In the genomic region with DNA sequence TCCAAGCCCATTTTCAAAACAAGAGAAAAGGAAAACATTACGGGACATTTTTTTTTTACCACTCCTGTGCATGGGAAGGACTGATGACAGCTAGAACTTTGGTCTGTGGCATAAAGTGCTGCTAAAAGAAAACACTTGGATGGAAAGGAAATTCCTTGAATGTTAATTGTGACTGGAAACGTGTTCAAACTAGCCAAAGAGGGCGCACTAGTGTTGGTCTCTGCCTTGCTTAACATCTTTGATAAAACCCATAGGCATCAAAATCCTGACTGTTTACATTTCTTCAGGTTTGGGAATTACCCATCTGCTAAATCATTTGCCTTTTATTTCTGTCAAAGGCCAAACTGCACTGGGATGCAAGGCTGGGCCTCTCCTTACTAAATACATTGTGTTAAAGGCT, we compare ENCODE assay signal across 10 mouse cellular contexts. TPM values are rescaled to one million over a fixed set of nuclear protein-coding genes. Genes with fewer than 3 reads are reported as not detected.
DNase-seq lines count a peak whose midpoint lies in the region; ATAC-seq and TF ChIP-seq lines count a peak whose summit lies in the region.
"Had no signal": no experiment of that assay in that cellular context is flagged by ENCODE, and none has a peak within 500 bp of the region (broad histone marks: within the 10 kb centered on the region; RNA-seq: fewer than 3 reads in every experiment).

No protein-coding gene starts in this region.

- peak; percentile 43 for TF ChIP-seq CTCF in heart, adult 2 months (IDR thresholded peaks at IDR 0.05)

- intact Hi-C loops in heart, adult 2 months (cut with DNase I): loop anchor here (5.0 kb wide), 1 partner anchor 101 kb away; no protein-coding TSS in a partner anchor
- intact Hi-C loops in heart, postnatal 10 days (cut with DNase I): loop anchor here (5.0 kb wide), 1 partner anchor 101 kb away; no protein-coding TSS in a partner anchor

- no peak for ATAC-seq in lung, embryonic 15.5 days (ENCODE audit: borderline replicate concordance, extremely low read depth, low FRiP score, low TSS enrichment)
- ATAC-seq in hindbrain, embryonic 15.5 days (ENCODE audit: low FRiP score, low read depth): no peak
- no peak for ATAC-seq in neural tube, embryonic 15.5 days (ENCODE audit: low FRiP score)

- peaks cover 5% of the 10 kb centered on the region; the same call in 1 of the 2 replicates for H3K27me3 ChIP-seq in heart, adult 2 months (ENCODE audit: control insufficient read depth, insufficient read depth, low read length)
- H3K27me3 ChIP-seq in lung, embryonic 15.5 days: peaks cover 41% of the 10 kb centered on the region
- H3K27me3 ChIP-seq in hindbrain, embryonic 15.5 days: peaks cover 42% of the 10 kb centered on the region
- H3K27me3 ChIP-seq in neural tube, embryonic 15.5 days (replicated peaks): peaks cover 53% of the 10 kb centered on the region

- peak overlapping the region; percentile 63; the same call in 1 of the 2 replicates for H3K4me3 ChIP-seq in heart, adult 2 months
- peak overlapping the region; percentile 53 for H3K4me3 ChIP-seq in lung, embryonic 15.5 days
- peak overlapping the region; percentile 43 for H3K4me3 ChIP-seq in hindbrain, embryonic 15.5 days
- peak overlapping the region; percentile 47 for H3K4me3 ChIP-seq in neural tube, embryonic 15.5 days (replicated peaks)

- no peak overlapping the region for H3K9ac ChIP-seq in heart, adult 2 months (ENCODE audit: low read depth, low read length)
- H3K9ac ChIP-seq in lung, embryonic 15.5 days: peak overlapping the region; percentile 55
- no peak overlapping the region for H3K9ac ChIP-seq in hindbrain, embryonic 15.5 days
- H3K9ac ChIP-seq in neural tube, embryonic 15.5 days (replicated peaks): 0 out of 2 replicates have a peak overlapping the region, but pooled peaks have one; percentile 12

- WGBS in heart, adult 2 months: 35% methylated on average over 3 of the region's 3 CpGs
- WGBS in lung, embryonic 15.5 days: 15% methylated on average over 3 of the region's 3 CpGs
- 42% methylated on average over 3 of the region's 3 CpGs for WGBS in hindbrain, embryonic 15.5 days
- 45% methylated on average over 3 of the region's 3 CpGs for WGBS in neural tube, embryonic 15.5 days

- TF ChIP-seq EP300 in heart, adult 2 months (IDR thresholded peaks at IDR 0.05; ENCODE audit: insufficient read depth, low read depth, low read length): no peak

- peak overlapping the region; percentile 65 for H3K4me2 ChIP-seq in lung, embryonic 15.5 days
- H3K4me2 ChIP-seq in hindbrain, embryonic 15.5 days: peak overlapping the region; percentile 77
- H3K4me2 ChIP-seq in neural tube, embryonic 15.5 days: peak overlapping the region; percentile 74

- DNase-seq in heart, adult 2 months: no peak
- no peak for DNase-seq in heart, postnatal 10 days
- DNase-seq in lung, postnatal 10 days: no peak
- DNase-seq in T-cell, adult 2 months (ENCODE audit: low spot score): no peak
- DNase-seq in thymus, postnatal 14 days: no peak

- no peaks in the 10 kb centered on the region for H3K9me3 ChIP-seq in lung, embryonic 15.5 days
- H3K9me3 ChIP-seq in hindbrain, embryonic 15.5 days: no peaks in the 10 kb centered on the region
- no peaks in the 10 kb centered on the region for H3K9me3 ChIP-seq in neural tube, embryonic 15.5 days (replicated peaks)

- H3K4me1 ChIP-seq in heart, adult 2 months (ENCODE audit: control insufficient read depth, insufficient read depth, low read length): no peaks in the 10 kb centered on the region; the same call in 1 of the 2 replicates
- peaks cover 24% of the 10 kb centered on the region for H3K4me1 ChIP-seq in lung, embryonic 15.5 days
- H3K4me1 ChIP-seq in hindbrain, embryonic 15.5 days (replicated peaks): peaks cover 21% of the 10 kb centered on the region
- peaks cover 22% of the 10 kb centered on the region for H3K4me1 ChIP-seq in neural tube, embryonic 15.5 days

- no peaks in the 10 kb centered on the region for H3K79me2 ChIP-seq in heart, adult 2 months (replicated peaks; ENCODE audit: control insufficient read depth, insufficient read depth, low read length)

- TF ChIP-seq POLR2A in heart, adult 2 months (IDR thresholded peaks at IDR 0.05; ENCODE audit: insufficient read depth, low read depth, low read length): no peak

- no peaks in the 10 kb centered on the region for H3K36me3 ChIP-seq in heart, adult 2 months (ENCODE audit: control insufficient read depth, insufficient read depth, low read length)
- no peaks in the 10 kb centered on the region for H3K36me3 ChIP-seq in lung, embryonic 15.5 days
- no peaks in the 10 kb centered on the region for H3K36me3 ChIP-seq in hindbrain, embryonic 15.5 days
- H3K36me3 ChIP-seq in neural tube, embryonic 15.5 days: no peaks in the 10 kb centered on the region

- peak overlapping the region; percentile 61; the same call in 1 of the 2 replicates for H3K27ac ChIP-seq in heart, adult 2 months
- H3K27ac ChIP-seq in lung, embryonic 15.5 days: peak overlapping the region; percentile 64; the same call in 1 of the 2 replicates
- no peak overlapping the region for H3K27ac ChIP-seq in hindbrain, embryonic 15.5 days (replicated peaks)
- no peak overlapping the region for H3K27ac ChIP-seq in neural tube, embryonic 15.5 days (replicated peaks)

RNA-seq across cellular contexts. Expression of a gene that starts 2.2 kb away (rescaled TPM):
- 1 to 10 TPM in 1 of 2 experiments, under 1 TPM in 1; 0.96 to 1.3 TPM for total RNA-seq in heart, adult 2 months (2021)
- 0.74 and 1.00 TPM in 2 replicates for polyA plus RNA-seq in heart, adult 2 months (2012; rRNA removed)
- total RNA-seq in heart, postnatal 10 days (2021): 1 to 10 TPM; 2.4 to 2.6 TPM
- polyA plus RNA-seq in lung, embryonic 15.5 days (2015; fragmentation: Nextera tagmentation; extraction: Ambion mirVana): 22.5 and 25.3 TPM in 2 replicates
- polyA plus RNA-seq in hindbrain, embryonic 15.5 days (2015; fragmentation: Nextera tagmentation; extraction: Ambion mirVana): 3.4 and 3.6 TPM in 2 replicates
- 3.1 and 3.6 TPM in 2 replicates for polyA plus RNA-seq in neural tube, embryonic 15.5 days (2015; fragmentation: Nextera tagmentation; extraction: Ambion mirVana)
- total RNA-seq: hematopoietic stem cell, adult 5-6 weeks had no signal
- polyA plus RNA-seq: C2C12 had no signal

Comparison
In these comparisons a context has a peak if more than half of its experiments do, and no peak if none do; other contexts are left out.
1. H3K27ac ChIP-seq: peak in heart, adult 2 months (single experiment) and lung, embryonic 15.5 days (single experiment); none in hindbrain, embryonic 15.5 days (single experiment) and neural tube, embryonic 15.5 days (single experiment).
2. H3K9ac ChIP-seq: peak in lung, embryonic 15.5 days (single experiment) and neural tube, embryonic 15.5 days (single experiment); none in heart, adult 2 months (single experiment) and hindbrain, embryonic 15.5 days (single experiment).
3. Peak in every context shown above with its lines, with median percentiles within 50 percentile points of each other: H3K4me3 ChIP-seq and H3K4me2 ChIP-seq.